Mouse (Mus musculus): ENCODE data around the gene Vwa1.
A peak's percentile ranks its signal among the peaks of the same experiment; 100 is the strongest.

The Vwa1 gene

DNA sequence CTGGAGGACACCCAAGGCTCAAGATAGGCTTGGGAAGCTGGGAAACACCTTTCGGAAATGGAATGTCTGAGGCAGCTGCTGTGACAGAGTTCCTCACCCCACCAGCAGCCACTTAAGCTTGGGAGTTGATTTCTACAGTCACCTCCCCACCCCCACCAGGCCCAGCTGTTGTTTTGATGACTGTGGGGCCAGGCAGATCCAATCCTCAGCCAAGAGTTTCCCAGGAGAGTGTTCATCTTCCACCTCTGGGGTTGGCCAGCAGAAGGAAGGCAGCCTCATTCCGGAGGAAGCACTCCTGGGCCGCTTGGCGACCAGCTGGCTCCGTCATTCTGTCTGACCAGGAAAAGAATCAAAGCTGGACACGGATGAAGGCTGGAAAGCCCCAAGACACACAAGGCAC is 6.4 kb upstream of the Vwa1 start:
- DNase-seq (ENCODE audit: extremely low read depth, low read depth, low spot score), result no peak

GRCm38 (mm10) chr4:155779498-155779897 is 5.0 kb upstream of the Vwa1 start:
- DNase-seq (ENCODE audit: extremely low read depth, low read depth, low spot score), result no peak

DNA sequence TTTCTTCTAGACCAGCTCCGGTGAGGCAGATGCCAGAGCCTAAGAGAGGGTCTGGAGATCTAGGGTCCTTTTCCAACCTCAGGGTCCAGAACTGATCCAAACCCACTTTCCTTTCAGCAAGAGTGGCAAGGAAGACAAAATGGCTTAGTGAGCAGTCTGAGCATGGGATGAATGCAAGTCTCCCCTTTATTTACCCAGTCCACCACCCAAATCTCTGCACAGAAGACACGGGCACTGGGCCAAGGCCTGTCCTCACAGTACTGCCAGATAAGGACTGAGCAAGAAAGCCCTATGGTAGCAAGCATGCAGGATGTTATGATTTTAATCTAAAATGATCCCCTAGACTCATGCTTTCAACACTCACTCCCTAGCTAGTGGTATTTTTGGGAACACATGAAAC is 3.3 kb upstream of the Vwa1 start:
- DNase-seq (ENCODE audit: extremely low read depth, low read depth, low spot score), result no peak

DNA sequence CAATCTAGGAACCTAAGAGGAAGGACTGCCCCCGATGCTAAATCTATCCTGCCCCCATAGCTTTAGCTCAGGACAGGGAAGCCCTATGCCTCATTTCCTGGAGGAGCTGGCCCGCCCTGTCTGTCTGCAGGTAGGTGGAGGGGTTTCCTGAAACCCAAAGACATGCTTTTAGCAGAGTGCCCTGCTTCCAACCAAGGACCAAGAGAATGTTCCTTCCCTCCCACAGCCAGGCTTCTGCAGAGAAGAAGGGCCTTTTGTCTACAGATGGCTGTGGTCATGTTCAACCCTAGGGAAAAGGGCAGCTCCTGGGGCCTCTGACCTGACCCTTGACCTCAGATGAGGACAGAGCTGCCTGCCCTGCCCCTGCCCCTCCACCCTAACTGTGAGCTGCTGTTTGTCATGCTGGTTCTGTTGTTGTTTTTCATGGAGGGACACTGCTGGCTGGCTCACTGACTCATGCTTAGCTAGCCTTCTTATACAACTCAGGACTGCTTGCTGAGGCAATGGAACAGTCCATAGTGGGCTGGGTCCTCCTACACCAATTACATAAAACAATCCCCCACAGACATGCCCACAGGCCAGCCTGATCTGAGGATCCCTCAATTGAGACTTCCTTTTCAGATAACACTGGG is 2.3 kb upstream of the Vwa1 start:
- no peak for DNase-seq (ENCODE audit: extremely low read depth, low read depth, low spot score)

DNA sequence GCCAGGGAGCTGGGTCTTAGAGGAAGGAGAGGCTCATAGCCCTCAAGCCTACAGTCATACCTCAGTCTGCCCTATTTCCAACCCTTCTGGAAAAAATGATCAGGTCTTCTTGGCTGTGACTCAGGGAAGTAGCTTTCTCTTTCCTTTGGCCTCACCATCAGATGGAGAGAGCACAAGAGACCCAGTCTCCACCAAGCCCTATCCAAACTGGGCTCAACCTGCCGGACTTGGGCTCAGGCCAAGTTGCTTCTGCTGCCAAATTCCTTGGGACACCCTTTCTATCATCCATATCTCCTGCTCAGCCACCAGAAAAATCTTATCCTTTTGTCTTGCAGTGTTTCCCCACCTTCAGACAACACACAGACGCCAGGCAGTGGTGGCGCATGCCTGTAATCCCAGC is 1.4 kb upstream of the Vwa1 start:
- DNase-seq (ENCODE audit: extremely low read depth, low read depth, low spot score), result no peak

DNA sequence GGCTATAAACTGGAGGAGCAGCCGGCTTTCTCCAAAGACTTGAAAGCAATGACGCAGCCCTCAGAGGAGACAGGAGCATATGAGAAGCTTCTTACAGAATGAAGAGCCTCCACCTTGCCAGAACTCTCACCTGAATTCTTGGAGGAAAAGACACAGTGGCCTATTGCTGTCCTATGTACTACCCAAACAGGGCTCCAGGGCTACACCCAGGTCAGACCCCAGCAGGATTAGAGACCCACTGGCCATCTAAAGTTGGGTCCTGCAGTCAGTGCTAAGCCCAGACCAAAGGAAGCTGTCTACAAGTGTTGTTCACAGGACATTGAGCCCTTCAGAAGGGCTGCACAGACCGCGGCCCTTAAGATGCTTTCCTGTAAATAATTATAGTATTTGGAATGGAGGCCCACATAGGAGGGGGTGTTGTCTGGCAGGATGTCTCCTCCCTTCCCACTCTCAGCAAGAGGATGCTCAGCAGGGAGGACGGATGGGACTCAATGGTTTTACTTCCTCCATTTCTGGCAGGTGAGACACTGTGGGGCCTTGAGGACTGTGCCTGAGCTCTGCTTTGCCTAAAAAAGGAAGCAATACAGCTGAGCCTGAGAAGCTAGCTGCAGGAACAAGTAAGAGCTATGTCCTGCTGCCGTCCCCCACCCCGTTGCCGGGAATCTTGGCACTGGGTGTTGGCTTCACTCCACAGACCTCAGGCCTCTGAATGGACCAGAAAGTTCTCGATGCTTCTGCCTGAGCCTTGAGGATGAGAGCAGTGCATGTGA is 658 bp upstream of the Vwa1 start:
- DNase-seq (ENCODE audit: extremely low read depth, low read depth, low spot score), result no peak

DNA sequence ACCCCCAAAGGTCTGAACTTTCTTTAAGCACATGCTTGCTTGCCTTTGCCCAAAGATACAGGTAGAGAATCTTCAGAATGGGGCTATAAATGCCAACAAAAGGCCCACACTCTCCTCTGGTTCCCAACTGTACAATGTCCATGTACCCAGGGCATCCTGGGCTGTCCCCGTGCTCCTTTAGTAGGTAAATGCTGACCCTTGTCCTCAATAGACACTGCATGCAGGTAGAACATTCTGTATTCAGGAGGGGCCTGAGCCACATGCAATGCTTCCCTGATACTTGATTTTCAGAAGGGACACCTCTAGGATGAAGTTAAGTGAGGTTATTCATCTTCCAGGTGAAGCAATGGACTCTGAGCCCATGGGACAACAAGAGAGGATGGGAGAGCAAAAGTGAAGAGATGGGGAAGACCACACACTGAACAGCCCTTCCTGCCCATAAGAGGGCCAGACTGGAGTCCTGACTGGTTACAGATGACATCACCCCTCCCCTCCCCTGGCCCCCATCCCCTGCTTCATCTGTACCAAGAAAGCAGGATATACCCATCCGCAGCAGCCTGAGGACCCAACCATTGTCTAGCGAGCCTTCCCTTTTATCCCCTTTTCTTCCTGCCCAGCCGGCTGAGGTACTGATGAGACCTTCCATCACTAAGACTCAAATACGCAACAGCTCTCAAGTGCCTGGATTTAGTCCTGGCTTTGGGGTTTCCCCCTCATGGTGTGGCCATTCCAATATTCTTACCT is 991 bp downstream of the Vwa1 start:
- DNase-seq (ENCODE audit: extremely low read depth, low read depth, low spot score), result no peak

GRCm38 (mm10) chr4:155772786-155773185 is 1.7 kb downstream of the Vwa1 start:
- DNase-seq (ENCODE audit: extremely low read depth, low read depth, low spot score), result no peak

DNA sequence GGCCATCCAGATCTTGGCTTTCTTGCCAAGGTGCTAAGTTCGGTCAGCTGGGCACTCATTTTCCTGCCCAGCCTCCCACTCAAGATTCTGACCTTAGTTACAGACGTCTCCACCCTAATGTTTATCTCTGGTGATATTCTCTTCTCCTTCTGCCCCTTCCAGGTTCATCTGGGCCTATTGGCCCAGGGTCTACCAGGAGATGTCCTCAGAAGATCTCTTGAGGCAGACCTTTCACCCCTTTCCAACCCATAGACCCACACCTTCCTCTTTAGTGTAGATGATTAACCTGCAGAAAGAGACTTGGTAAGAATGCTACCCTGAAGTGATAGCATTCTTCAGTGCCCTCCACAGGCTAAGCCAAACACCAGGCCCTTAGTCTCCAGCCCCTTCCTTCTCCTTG is 2.8 kb downstream of the Vwa1 start:
- no peak for DNase-seq (ENCODE audit: extremely low read depth, low read depth, low spot score)

DNA sequence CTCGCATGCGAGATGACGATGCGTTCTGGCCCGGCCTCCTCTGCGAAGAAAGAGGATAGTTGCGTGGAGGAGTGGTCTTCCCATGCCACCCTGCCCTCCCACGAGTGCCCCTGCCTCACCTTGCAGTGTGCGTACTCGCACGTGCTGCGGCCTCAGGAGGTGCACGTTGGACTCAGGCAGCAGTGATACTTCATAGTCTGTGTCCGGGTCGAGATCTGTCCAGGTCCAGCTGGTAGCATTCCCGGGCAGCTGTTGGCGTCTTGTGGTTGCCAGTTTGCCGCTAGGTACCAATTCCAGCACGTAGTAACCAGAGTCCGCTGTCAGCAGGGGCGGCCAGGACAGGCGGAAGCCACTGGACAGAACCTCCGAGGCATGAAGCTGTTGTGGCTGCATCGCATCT is 3.9 kb downstream of the Vwa1 start:
- DNase-seq (ENCODE audit: extremely low read depth, low read depth, low spot score), result no peak

DNA sequence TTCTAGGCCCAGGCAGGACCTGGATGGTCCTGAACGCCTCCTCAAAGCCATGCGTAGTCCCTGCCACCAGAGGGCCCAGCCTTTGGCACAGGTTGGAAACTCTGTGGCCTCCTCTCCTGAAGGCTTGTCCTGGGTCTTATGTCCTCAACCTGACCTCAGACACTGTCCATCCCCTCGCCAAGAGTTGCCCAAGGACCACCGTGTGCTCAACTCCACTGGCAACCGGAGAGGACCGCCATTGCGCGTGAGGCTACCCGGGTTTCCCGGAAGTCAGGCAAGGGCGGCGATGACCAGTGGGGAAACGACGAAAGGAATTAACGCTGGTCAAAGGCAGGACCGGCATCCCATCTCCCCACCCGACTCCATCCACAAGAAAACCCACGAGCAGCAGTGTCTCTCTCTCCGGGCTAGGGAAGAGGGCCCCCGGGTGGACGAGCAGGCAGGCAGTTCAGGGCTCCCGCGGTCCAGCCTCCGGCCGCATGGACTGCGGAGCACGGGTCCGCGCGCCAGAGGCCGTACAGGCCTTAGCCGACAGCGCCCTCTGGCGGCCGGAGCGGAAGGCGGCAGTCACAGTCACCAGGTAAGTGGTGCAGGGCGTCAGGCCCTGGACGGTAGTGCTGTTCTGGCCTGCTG is 4.5 kb downstream of the Vwa1 start:
- DNase-seq (ENCODE audit: extremely low read depth, low read depth, low spot score), result no peak

DNA sequence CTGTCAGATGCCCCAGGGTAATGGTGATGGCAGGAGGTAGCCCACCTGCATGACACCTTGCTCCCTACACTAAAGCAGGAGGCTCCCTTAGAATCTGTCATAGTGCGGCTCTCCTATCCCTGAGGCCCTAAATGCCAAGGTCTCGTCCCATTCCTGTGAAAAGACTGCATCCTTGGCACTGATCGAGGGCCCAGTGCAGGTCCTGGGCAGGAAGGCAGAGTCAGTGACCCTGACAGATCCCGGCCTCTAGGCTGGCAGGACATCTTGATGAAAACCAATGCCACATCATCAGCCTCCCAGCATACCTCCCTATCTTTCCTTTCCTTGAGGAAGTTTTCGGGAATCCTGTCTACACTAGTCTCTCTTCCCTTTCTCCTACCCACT is 5.0 kb downstream of the Vwa1 start:
- no peak for DNase-seq (ENCODE audit: extremely low read depth, low read depth, low spot score)

DNA sequence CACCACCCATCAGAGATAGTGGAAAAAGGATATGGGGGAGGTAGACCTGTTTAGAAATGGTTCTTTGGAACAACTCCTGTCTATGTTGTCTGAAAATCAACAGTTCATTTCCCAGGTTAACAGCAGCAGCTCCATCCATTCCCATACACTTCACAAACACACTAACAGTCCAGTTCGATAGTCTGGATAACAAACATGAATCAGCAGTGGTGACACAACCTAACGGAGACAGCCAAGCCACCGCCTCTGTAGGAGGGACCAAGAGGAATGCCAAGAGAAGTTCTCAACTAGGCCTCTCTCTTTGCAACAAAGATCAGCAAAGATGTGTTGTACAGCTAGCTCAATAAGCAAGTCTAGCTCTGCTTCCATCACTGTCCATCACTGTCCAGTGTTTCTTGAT is 12.1 kb downstream of the Vwa1 start:
- DNase-seq (ENCODE audit: extremely low read depth, low read depth, low spot score), result no peak

DNA sequence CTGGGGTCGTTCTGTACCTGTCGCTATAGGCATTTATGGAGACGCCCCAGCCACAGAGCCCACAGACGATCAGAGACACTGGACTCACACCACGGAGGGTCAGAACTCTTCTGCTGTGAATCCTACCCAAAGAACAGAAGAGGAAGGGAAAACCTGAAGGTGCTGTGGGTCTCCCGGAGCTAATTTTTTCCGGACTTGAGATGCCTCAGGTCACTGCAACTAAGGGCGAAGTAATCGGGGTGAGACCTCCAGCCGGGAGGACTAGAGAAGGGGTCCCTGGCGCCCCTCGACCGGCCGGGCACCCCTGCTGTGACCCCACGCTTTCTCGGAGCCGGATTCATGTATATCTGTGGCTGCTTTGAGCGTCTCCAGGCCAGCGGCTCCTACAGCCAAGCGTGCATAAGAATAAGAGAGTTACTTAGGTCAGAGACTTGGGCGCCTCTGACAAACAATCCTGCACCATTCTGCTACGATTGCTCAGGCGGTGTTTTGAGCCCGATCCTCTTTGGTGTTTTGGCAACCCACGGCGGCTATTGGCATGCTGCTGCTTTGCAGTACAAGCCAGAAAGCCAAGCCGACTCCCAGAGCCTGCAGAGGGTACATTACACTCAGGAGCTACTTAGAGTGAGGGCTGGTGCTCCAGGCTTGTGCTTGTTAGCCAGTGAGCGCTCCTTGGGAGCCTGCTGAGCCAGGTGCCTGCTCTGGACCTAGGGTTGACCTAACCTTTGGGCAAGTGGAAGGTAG is 13.0 kb downstream of the Vwa1 start:
- DNase-seq (ENCODE audit: extremely low read depth, low read depth, low spot score), result no peak

DNA sequence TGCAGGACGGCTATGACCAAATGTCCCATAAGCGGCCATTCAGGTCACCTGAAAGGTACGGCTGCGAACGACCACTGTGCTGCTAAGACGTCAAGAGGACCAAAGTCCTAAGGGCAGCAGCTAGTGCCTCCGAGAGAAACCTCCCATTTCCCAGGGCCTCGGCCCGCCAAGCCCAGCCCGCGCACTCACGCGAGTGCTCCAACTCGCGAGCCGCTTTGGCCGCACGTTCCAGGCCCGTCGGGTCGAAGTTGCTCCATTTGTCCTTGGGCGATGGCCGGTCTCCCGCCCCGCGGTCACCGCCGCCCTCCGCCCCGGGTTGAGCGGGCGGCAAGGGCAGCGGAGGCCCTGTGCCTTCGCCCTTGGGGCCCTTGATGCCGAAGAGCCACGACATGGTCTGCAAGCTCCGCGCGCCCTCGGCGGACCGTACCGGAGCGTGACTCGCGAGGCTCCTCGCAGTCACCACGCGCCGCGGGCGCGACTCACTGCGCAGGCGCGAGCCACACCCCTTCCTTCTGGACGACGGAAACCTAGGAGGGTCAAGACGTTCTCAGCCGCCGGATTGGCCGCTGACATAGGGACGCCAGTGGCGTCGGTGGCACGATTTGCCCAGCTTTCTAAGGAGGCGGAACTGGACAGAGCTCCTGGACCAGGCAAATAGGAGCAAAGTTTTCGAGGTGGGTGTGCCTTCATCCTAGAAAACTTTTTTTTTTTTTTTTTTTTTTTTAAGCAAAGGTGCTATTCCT is 13.7 kb downstream of the Vwa1 start, which contains the start of gene Atad3a:
TSS of gene Atad3a (minus strand) at position 481 of the 743 bp plus-strand sequence.
- DNase-seq (ENCODE audit: extremely low read depth, low read depth, low spot score), result peak; percentile 85

DNA sequence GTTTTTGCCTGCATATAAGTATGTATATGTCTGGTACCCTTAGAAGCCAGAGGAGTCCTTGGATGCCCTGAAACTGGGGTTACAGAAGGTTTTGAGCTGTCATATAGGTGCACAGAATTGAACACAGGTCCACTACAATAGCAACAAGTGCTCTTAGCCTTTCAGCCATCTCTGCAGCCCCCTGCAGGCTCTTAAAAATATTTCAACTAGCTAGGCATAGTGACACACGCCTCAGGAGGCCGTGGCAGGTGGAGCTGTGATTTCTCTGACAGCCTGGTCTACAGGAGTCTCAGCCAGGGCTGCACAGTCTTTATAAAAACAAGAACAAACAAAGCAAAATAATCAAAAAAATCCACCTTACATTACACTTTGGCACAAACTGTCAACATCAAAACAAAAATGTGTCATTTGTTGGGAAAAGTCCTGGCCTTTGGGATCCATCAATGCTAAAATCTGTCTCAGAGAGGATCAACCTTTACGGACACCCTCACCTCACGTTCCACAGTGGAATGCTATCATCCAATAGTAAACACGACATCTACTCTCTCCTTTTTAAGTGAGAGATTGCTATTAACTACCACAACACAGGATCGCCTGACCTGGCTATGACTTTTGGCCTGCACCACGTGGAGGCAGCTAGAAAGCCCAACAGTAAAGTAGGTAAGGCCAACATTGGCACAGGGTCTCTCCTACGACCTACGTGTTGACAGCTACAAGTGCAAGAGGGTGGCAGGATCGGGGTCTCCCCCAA is 14.5 kb downstream of the Vwa1 start:
- no peak for DNase-seq (ENCODE audit: extremely low read depth, low read depth, low spot score)

GRCm38 (mm10) chr4:155757011-155757410 is 17.5 kb downstream of the Vwa1 start:
- no peak for DNase-seq (ENCODE audit: extremely low read depth, low read depth, low spot score)

GRCm38 (mm10) chr4:155746575-155747490 is 27.7 kb downstream of the Vwa1 start:
- DNase-seq (ENCODE audit: extremely low read depth, low read depth, low spot score), result no peak
